Mouse (Mus musculus) large intestine, adult 2 months (tissue): ENCODE measurements around the gene Armc6. TPM values are rescaled to one million over a fixed set of nuclear protein-coding genes. Genes with fewer than 3 reads are reported as not detected.

Source experiments
- DNase-seq: peaks from one replicate; pipeline ENCODE4 v3.0.0-alpha.2; 2012; ENCODE audit warnings: low read depth, low spot score
- WGBS: fragments of 180-500 bp; shearing (Covaris S2); methylation state at CpG from one replicate; pipeline ENCODE4 v1.1.7; 2018; 5-methylcytosine and 5-hydroxymethylcytosine counted together
- polyA plus RNA-seq: library from polyadenylated mRNA; depleted of rRNA; stranded (reverse); fragments of >200 nt; gene quantifications from 2 replicates; pipeline ENCODE4 v1.2.3, GENCODE M21; 2012

Armc6 gene
- polyA plus RNA-seq, 1 experiment: 15.2 TPM

DNA sequence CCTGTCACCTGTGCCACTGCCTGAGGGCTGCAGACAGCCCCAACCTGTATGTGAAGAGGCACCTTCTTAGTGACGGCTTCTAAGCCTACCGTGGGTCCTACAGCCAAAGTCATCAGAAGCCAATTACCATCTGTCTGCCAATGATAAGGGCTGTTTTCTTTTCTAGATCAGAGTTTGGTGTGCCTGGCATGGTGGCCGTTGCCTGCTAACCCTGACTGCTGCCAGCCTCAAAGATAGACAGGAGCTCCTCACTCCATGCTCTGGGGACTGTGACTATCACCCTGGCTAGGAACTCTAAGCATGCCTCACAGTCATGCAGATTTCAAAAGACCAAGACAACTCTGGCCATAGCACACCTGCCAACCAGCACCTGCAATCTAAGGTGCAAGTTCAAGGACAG, 32.8 kb downstream of the Armc6 start:
- DNase-seq: no peak
- WGBS: 56% methylated on average over 3 of the region's 3 CpGs

DNA sequence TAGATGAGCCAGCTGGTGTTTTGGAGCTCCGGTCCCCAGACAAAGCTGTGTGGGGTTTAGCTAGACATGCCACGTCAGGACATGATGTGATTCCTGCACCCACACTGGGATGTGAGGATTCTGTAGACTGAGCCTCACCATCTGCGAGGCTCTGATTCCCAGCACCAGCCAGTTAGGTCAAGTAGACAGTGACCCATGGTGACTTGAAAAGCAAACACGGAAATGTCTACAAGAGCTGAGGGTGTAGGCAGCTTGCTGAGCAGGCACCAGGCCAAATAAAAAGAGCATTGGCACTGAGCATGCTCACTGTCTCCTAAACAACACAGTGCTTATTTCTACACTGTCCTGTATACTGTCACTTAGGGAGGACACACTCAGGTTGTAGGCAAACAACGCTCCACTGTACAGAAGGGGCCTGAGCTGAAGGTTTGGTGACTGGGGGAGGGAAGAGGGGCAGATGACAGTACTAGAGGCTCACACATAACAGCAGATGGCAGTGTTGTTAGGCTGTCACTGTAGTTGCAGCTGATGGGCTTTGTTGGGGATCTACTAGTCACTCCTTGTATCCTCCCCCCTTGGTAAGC, 34.1 kb downstream of the Armc6 start:
- 18% methylated on average over 5 of the region's 5 CpGs for WGBS

DNA sequence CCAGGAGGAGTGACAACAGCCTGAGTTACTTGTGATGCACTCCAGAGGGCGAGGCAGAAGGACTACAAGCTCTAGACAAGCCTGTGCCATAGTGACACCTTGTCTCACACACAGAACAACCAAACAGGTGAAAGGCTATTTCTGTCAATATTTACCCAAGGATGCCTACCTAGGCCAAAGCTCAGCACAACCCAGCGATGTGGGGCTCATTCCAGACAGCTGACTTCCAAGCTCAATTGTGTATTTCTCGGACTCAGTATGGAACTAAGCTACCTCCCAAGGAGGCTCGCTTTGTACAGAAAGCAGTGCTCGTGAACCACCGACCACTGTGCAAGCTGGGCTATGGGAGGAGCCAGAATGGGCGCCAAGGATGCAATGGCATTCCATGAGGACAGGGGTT, 36.7 kb downstream of the Armc6 start:
- no peak for DNase-seq
- WGBS: 35% methylated on average over 7 of the region's 7 CpGs

More for the DNA sequence above, 34.1 kb downstream of the Armc6 start:
- DNase-seq: no peak

DNA sequence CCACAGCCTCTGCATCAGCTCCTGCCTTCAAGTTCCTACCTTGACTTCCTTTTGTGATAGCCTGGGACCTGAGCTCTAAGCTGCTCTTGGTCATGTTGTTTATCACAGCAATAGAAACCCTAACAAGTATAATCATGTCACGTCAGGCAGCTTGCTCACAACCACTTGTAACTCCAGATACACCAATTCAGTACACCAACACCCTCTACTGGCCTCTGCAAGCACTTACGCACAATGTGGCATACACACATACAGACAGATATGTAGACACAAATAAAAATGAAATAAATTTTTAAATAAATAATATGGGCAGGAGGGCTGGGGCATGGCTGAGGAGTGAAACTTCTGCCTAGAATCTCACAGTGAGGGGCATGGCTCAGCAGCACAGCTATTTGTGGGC, 38.5 kb downstream of the Armc6 start:
- WGBS: 76% methylated on average over 2 of the region's 2 CpGs

DNA sequence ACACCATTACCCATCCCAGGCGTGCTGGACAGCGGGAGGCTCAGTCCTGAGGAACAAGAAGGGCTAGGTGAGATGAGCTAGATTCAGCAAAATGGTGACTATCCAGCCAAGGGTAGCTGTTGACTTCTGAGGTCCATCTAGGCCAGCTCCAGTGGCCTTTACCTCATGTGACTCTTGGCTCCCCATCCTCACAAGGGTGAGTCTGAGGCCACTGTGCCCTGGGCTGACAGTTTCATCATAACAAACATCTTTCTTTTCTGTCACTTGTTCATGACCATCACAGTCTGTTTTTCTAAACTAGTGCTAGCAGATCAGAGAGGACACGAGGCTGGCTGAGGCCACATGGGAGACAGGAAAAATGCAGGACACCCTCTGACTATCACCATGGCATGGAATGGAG, 40.1 kb downstream of the Armc6 start:
- no peak for DNase-seq
- WGBS: 83% methylated on average over 3 of the region's 3 CpGs

More for the DNA sequence above, 38.5 kb downstream of the Armc6 start:
- DNase-seq: no peak

DNA sequence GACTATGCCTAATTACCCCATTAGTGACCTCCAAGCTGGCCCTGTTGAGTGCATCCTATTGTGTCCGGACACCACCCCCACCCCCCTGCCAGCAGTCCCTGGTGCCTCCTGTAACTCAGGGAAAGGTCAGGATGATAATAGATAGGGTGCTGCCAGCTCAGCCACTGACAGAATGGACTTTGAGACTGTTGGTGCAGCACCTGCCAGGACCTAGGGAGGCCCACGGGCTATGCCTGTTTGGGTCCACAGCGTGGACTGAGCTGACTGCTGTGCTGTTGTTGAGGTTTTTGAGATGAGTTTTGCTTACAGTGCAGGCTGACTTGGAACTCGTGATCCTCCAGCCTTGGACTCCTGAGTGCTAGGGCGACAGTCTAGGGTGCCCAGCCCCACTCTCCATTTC, 41.0 kb downstream of the Armc6 start:
- DNase-seq: no peak

DNA sequence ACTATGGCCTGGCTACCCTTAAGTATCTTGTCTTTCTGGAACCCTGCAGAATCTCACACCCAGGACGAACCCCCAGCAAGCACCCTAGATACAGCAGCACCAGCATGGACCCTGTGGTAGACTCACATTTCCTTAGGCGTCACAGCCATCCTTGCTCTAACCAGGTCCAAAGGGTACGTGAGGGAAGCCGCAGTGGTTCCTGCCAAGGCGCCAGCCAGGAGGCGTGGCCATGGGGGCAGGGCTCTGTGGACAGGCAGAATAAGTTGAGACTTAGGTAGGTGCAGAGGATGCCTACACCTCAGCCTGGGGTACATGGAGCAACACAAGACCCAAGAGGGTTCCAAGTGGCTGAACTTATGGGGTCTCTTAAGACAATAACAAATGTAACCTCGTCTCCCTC, 45.6 kb downstream of the Armc6 start:
- 37% methylated on average over 7 of the region's 7 CpGs for WGBS
- DNase-seq: no peak

More for the DNA sequence above, 41.0 kb downstream of the Armc6 start:
- 29% methylated on average over 5 of the region's 5 CpGs for WGBS

DNA sequence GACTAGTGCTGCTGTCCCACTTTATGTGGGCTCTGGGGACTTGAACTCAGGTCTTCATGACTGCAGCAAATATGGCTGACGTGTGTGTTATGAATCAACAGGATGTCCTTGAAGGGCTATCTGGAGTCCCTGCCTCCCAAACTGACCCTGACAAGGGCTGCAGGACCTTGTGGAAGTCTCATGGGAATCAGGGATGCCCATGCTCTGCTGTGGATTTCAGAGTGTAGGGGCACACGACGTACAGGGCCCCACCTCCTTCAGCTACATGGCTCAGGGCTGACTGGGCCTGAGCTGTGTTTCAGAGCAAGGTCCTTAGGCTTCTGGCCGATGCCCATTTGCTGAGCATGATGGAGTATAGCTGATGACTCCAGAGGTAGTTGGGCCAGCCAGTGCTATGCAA, 51.1 kb downstream of the Armc6 start:
- WGBS: 88% methylated on average over 4 of the region's 4 CpGs
- DNase-seq: no peak

DNA sequence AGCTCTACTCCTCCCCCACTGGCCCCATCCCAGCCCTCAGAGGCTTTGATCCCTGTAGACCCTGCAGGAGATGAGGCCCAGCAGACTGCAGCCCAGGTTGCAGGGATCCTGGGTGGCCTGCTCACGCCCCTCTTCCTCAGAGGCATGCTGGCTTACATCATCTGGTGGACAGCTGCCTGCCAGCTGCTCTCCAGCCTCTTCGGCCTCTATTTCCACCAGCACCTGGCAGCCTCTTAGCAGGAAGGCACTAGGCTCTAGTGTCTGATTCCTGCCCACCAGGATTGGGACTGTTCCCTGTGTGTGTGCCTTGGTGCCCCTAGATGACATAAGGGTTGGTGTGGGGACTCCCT, 52.4 kb downstream of the Armc6 start:
- no peak for DNase-seq
- 48% methylated on average over 2 of the region's 2 CpGs for WGBS

DNA sequence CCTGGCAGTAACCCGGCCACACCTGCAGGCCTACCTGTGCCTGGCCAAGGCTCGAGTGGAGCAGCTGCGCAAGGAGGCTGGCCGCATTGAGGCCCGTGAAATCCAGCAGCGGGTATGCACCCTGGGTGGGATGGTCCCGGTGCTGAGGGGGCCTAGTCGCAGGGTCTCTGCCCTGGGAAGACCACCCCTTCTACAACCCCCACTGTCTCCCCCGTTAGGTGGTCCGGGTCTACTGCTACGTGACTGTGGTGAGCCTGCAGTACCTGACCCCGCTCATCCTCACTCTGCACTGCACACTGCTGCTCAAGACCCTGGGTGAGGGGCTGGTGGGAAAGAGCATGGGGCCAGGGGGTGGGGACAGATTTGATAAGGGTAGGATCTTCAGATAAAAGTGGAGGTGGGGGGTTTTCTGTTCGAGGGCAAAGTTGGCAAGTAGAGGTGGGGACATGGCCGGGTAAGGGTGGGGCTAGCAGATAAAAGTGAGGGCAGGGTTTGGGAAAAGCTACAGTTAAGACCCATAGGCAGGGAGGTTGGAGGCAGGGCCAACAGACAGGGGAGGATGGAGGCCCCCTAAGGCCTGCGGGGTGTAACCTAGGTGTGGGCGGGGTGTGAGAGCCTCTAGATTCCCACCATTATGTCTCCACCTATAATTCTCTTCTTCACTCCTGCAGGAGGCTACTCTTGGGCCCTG, 52.9 kb downstream of the Armc6 start:
- no peak for DNase-seq
- 68% methylated on average over 16 of the region's 16 CpGs for WGBS

DNA sequence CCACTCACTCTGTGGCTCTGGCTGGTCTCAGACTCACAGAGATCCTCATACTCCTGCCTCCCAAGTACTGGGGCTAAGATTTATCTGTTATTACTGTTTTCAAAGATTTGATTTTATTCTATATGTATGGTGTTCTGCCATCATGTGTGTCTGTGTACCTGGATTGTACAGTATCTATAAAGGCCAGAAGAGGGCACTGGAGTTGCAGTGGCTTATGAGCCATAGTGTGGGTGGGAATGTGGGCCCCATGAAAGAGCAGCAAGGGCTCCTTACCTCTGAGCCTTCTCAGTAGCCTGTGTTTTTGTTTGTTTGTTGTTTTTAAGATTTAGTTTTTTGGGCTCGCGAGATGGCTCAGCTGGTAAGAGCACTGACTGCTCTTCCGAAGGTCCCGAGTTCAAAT, 55.2 kb downstream of the Armc6 start:
- no peak for DNase-seq
- over 99% methylated on average over 4 of the region's 4 CpGs for WGBS

DNA sequence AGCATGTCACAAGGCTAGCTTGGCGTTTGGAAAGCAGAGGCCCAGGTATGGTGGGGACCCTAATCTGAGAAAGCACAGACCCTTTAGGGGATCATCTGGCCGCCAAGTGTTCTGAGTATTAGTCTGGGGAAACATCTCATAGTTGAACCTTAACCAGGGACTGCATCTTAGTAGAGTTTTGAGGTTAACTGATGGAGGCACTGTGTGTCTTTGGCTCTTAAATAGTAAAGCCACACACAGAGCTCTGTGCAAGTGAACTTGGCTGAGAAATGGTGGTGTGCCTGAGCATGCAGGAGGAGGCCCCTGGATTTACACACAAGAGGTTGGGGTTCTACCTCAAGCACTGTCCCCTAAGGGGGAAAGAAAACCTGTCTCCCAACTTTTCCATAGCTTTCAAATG, 56.0 kb downstream of the Armc6 start:
- DNase-seq: no peak
- WGBS: 85% methylated on average over 2 of the region's 2 CpGs

DNA sequence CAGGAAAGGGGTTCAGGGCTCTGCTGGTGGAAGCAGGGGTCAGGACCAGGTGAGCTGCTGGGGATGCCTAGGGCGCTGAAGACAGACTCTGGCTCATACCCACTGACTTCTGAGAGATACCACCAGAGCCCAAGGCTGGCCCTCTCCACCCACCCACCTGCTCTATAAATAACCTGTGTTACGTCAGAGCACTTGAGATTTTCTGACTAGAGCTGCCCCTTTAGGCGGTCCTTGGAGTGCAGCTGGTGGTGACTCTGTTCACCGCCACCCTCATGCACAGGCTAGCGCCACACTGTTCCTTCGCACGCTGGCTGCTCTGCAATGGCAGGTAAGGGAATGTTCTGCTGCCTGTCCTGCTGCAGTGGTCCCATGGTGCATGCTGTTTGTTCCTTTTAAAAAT, 60.2 kb downstream of the Armc6 start:
- no peak for DNase-seq
- WGBS: 91% methylated on average over 7 of the region's 7 CpGs

DNA sequence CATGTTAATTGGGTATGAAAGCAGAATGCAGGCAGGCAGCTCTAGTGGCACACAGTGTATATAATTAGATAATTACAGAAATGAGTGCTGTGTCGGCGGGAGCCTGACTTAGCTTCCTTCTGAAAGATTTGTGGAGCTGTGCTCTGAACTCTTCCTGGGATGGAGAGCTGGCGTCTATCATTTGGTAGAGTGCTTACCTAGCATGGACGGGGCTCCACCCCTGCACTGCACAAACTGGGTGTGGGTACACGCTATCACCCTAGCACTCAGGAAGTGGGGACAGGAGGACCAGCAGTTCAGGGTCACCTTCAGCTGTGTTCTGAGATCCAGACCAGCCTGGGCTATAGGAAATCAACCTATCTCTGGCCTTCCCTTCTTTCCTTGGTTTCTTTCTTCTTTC, 60.9 kb downstream of the Armc6 start:
- WGBS: 45% methylated on average over 5 of the region's 5 CpGs
- DNase-seq: no peak

DNA sequence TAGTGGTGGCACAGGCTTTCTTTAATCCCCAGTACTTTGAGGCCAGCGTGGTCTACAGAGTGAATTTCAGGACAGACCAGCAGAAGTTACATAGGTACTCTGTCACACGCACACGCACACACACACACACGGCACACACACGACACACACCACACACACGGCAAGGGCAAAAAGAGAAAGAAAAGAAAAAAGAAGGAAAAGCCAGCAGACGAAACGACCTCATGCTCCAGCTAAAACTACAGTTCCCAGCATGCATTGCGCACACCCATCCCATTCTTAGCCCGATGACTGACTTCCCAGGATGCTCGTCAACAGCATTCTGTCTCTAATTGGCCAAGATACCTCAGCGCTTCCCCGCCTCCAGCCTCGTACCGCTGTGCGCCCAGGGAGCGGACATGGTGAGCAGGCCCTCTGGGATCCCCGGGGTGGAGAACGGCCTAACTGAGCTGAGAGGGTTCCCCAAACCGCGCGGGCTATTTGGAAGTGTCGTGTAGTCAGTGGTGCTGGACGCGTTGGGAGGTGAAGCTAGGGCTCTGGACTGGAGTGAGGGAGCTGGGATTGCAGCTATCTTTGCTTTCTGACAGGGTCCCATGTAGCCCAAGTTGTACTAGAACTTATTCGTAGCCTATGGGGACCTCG, 62.1 kb downstream of the Armc6 start, which contains the start of gene Tmem161a:
Gene Tmem161a (plus strand): TSS at position 314 of the 639 bp plus-strand sequence.
- WGBS: 2% methylated on average over 27 of the region's 27 CpGs
- DNase-seq: peak; percentile 92

DNA sequence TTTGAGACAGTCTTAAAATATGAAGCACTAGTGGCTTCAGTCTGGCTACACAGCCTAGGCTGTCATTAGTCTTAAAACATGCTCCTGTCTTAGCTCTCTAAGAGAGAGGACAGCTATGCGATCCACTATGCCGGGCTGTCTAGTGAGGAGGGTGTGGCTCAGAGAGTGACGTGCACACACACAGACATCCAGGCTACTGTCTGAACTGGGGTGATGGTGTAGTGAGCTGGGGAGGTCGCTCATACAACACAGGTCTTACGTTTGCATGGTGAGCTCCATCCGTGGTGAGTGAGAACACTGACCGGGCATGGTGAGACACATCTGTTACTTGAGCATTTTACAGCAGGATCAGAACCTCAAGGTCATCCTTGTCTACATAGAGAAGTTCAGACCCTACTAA, 63.0 kb downstream of the Armc6 start:
- DNase-seq: no peak
- 59% methylated on average over 7 of the region's 7 CpGs for WGBS

DNA sequence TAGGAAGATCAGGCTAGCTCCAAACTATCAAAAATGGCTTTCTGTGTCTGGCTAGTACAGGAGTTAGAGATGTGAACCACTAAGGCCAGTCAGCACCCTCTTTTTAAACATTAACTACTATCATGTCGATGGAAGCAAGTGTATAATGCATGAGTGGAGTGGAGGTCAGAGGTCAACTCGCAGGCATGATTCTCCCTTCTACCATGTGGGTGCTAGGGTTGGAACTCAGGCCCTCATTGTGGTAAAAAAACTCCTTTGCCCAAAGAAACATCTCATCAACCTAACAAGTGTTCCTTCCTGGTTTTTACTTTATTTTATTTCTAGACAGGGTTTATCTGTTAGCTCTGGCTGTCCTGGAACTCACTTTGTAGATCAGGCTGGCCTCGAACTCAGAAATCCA, 63.5 kb downstream of the Armc6 start:
- DNase-seq: no peak
- 53% methylated on average over 3 of the region's 3 CpGs for WGBS
